Comparison of ENCODE assay signal across 22 mouse cellular contexts in genomic region chr5:37202285-37202684, GRCm38 (mm10). TPM values are rescaled to one million over a fixed set of nuclear protein-coding genes. Genes with fewer than 3 reads are reported as not detected.
A peak's percentile ranks its signal among the peaks of the same experiment; 100 is the strongest.
DNase-seq lines count a peak whose midpoint lies in the region; ATAC-seq lines count a peak whose summit lies in the region.
"Had no signal": no experiment of that assay in that cellular context is flagged by ENCODE, and none has a peak within 500 bp of the region (broad histone marks: within the 10 kb centered on the region; RNA-seq: fewer than 3 reads in every experiment).

No protein-coding gene starts in this region.

- no peaks in the 10 kb centered on the region for H3K36me3 ChIP-seq in midbrain, embryonic 12.5 days
- H3K36me3 ChIP-seq in midbrain, embryonic 15.5 days (replicated peaks) = no peaks in the 10 kb centered on the region
- H3K36me3 ChIP-seq in embryonic facial prominence, embryonic 10.5 days (replicated peaks) = no peaks in the 10 kb centered on the region
- no peaks in the 10 kb centered on the region for H3K36me3 ChIP-seq in neural tube, embryonic 13.5 days
- H3K36me3 ChIP-seq: intestine, embryonic 15.5 days; limb, embryonic 13.5 days; liver, embryonic 12.5 days had no signal

- H3K27me3 ChIP-seq in midbrain, embryonic 12.5 days = no peaks in the 10 kb centered on the region
- no peaks in the 10 kb centered on the region for H3K27me3 ChIP-seq in midbrain, embryonic 15.5 days (replicated peaks)
- H3K27me3 ChIP-seq in embryonic facial prominence, embryonic 10.5 days (replicated peaks; ENCODE audit: low read depth, poor library complexity, severe bottlenecking) = no peaks in the 10 kb centered on the region
- H3K27me3 ChIP-seq in neural tube, embryonic 13.5 days = peaks cover 3% of the 10 kb centered on the region; the same call in 1 of the 2 replicates
- H3K27me3 ChIP-seq: intestine, embryonic 15.5 days; liver, embryonic 12.5 days had no signal

- DNase-seq in embryo, embryonic 10 days (ENCODE audit: low spot score) = peak; percentile 85
- DNase-seq in embryonic facial prominence, embryonic 10.5 days (ENCODE audit: low spot score) = peak; percentile 18
- no peak for DNase-seq in adrenal gland, postnatal 10 days
- DNase-seq: cerebellum, adult 11-12 months; cerebellum, postnatal 14 days; gastrocnemius, postnatal 14 days; heart, adult 11 months; kidney, adult 9 months; lung, adult 18-20 months; lung, postnatal 10 days; thymus, adult 18-20 months; thymus, postnatal 4 days had no signal

- H3K9me3 ChIP-seq in midbrain, embryonic 12.5 days = no peaks in the 10 kb centered on the region
- H3K9me3 ChIP-seq in midbrain, embryonic 15.5 days = no peaks in the 10 kb centered on the region
- no peaks in the 10 kb centered on the region for H3K9me3 ChIP-seq in embryonic facial prominence, embryonic 10.5 days
- no peaks in the 10 kb centered on the region for H3K9me3 ChIP-seq in neural tube, embryonic 13.5 days
- H3K9me3 ChIP-seq: intestine, embryonic 15.5 days; limb, embryonic 13.5 days; liver, embryonic 12.5 days had no signal

- WGBS in midbrain, embryonic 12.5 days = 44% methylated on average over 1 of the region's 1 CpGs
- whole genome bisulfite sequencing in midbrain, embryonic 15.5 days = 13% methylated on average over 1 of the region's 1 CpGs
- WGBS in embryonic facial prominence, embryonic 10.5 days = 29% methylated on average over 1 of the region's 1 CpGs
- 15% methylated on average over 1 of the region's 1 CpGs for WGBS in neural tube, embryonic 13.5 days

- H3K4me1 ChIP-seq in midbrain, embryonic 12.5 days = peaks cover 5% of the 10 kb centered on the region; the same call in 1 of the 2 replicates
- H3K4me1 ChIP-seq in midbrain, embryonic 15.5 days = peaks cover 18% of the 10 kb centered on the region
- peaks cover 23% of the 10 kb centered on the region for H3K4me1 ChIP-seq in embryonic facial prominence, embryonic 10.5 days
- peaks cover 33% of the 10 kb centered on the region for H3K4me1 ChIP-seq in neural tube, embryonic 13.5 days (replicated peaks)

- ATAC-seq in midbrain, embryonic 12.5 days (ENCODE audit: low FRiP score, low read depth) = 0 out of 2 replicates have a peak, but pooled peaks have one; percentile 30
- no peak for ATAC-seq in midbrain, embryonic 15.5 days (replicated peaks)
- no peak for ATAC-seq in neural tube, embryonic 13.5 days (ENCODE audit: low read depth)
- no peak for ATAC-seq in CD4-positive, CD25-positive, alpha-beta regulatory T cell, adult 4 months
- ATAC-seq: forebrain, embryonic 16.5 days; intestine, embryonic 15.5 days; liver, embryonic 12.5 days had no signal

- no peak overlapping the region for H3K9ac ChIP-seq in midbrain, embryonic 12.5 days (replicated peaks)
- H3K9ac ChIP-seq in midbrain, embryonic 15.5 days = no peak overlapping the region
- H3K9ac ChIP-seq in neural tube, embryonic 13.5 days = no peak overlapping the region
- H3K9ac ChIP-seq: intestine, embryonic 15.5 days; limb, embryonic 13.5 days; liver, embryonic 12.5 days had no signal

- H3K4me3 ChIP-seq in midbrain, embryonic 12.5 days = no peak overlapping the region
- no peak overlapping the region for H3K4me3 ChIP-seq in midbrain, embryonic 15.5 days
- H3K4me3 ChIP-seq in embryonic facial prominence, embryonic 10.5 days = no peak overlapping the region
- no peak overlapping the region for H3K4me3 ChIP-seq in neural tube, embryonic 13.5 days
- H3K4me3 ChIP-seq: intestine, embryonic 15.5 days; limb, embryonic 13.5 days; liver, embryonic 12.5 days had no signal

- H3K4me2 ChIP-seq in midbrain, embryonic 12.5 days (replicated peaks) = no peak overlapping the region
- no peak overlapping the region for H3K4me2 ChIP-seq in midbrain, embryonic 15.5 days
- H3K4me2 ChIP-seq in neural tube, embryonic 13.5 days = no peak overlapping the region
- H3K4me2 ChIP-seq: heart, embryonic 11.5 days; intestine, embryonic 15.5 days; limb, embryonic 13.5 days; liver, embryonic 12.5 days had no signal

- H3K27ac ChIP-seq in midbrain, embryonic 12.5 days (replicated peaks) = 0 out of 2 replicates have a peak overlapping the region, but pooled peaks have one; percentile 42
- no peak overlapping the region for H3K27ac ChIP-seq in midbrain, embryonic 15.5 days
- no peak overlapping the region for H3K27ac ChIP-seq in embryonic facial prominence, embryonic 10.5 days (replicated peaks)
- H3K27ac ChIP-seq in neural tube, embryonic 13.5 days (replicated peaks) = peak overlapping the region; percentile 46; the same call in 1 of the 2 replicates
- H3K27ac ChIP-seq: intestine, embryonic 15.5 days; limb, embryonic 13.5 days; liver, embryonic 12.5 days had no signal

RNA-seq across cellular contexts. Expression of gene Crmp1, which starts 39.5 kb away (rescaled TPM):
- polyA plus RNA-seq in midbrain, embryonic 12.5 days (2016; fragmentation: Nextera tagmentation; extraction: Ambion mirVana) = 404 and 454 TPM in 2 replicates
- 945 and 977 TPM in 2 replicates for polyA plus RNA-seq in midbrain, embryonic 15.5 days (2015; fragmentation: Nextera tagmentation; extraction: Ambion mirVana)
- polyA plus RNA-seq in embryonic facial prominence, embryonic 10.5 days (2016; fragmentation: Nextera tagmentation; extraction: Ambion mirVana) = 80.2 and 88.4 TPM in 2 replicates
- 739 and 776 TPM in 2 replicates for polyA plus RNA-seq in neural tube, embryonic 13.5 days (2015; fragmentation: Nextera tagmentation; extraction: Ambion mirVana)
- 10 to 100 TPM; 10.1 to 13.9 TPM for polyA plus RNA-seq in CD4-positive, CD25-positive, alpha-beta regulatory T cell, adult 4 months (2017; shearing (Covaris generic))
- total RNA-seq in adrenal gland, postnatal 10 days (2021) = 10 to 100 TPM; 11.1 to 19.5 TPM
- total RNA-seq: hematopoietic stem cell, adult 5-6 weeks had no signal

Comparison
In these comparisons a context has a peak if more than half of its experiments do, and no peak if none do; other contexts are left out.
1. H3K27ac ChIP-seq: peak in midbrain, embryonic 12.5 days (single experiment) and neural tube, embryonic 13.5 days (single experiment); none in midbrain, embryonic 15.5 days (single experiment) and embryonic facial prominence, embryonic 10.5 days (single experiment).